Mouse (Mus musculus): ENCODE measurements around the gene Ak9. TPM values are rescaled to one million over a fixed set of nuclear protein-coding genes. Genes with fewer than 3 reads are reported as not detected.

Ak9 gene
- polyA plus RNA-seq (2015; fragmentation: Nextera tagmentation; extraction: Ambion mirVana) = not detected in 2 replicates

DNA sequence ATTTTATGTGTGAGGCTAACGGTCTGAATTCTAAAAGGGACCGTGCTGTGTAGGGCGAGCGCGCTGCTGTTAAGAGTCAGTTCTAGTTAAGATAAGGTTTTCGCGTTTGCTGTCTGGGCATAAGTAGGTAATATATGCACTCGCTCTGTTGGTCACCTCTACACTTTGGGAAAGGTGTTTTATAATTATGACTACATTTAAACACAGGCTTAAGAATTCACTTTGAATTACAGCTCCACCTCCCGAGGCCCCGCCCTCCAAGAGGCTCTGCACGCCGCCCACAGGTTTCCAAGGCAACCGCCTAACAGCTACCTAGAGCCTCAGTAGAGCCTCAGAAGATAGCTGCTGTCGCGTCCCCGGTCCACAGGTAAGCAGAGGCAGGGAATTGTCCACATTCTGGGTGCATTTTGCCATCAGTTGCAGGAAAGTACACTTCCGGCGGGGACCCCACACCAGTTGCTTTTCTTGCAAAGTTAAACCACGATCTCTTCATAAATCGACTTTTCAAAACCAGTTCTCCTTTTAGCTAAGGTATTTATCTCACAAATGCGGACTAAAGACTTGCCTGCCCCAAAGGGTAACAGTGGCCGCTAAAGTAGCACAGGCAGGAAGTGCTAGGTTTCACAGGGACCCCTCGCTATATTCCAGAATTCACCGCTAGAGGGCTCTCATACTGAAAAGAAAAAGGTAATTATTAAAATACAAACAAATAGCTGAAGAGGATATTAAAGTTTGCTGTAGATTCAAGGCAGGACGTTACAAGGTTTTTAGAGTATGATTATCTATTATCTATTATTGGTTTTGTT, at the start of gene Ak9:
Gene Ak9, plus strand, starts transcription at position 342 of the 806 bp plus-strand sequence.
- Histone ChIP-seq H3K4me1 (replicated peaks) (peaks cover 16% of the 10 kb centered on the region), H3K9me3 (replicated peaks) (no peaks in the 10 kb centered on the region), H3K27ac (replicated peaks) (peak within 1 kb of the TSS; percentile 83), H3K9ac (peak within 1 kb of the TSS; percentile 91), H3K36me3 (replicated peaks) (no peaks in the 10 kb centered on the region), H3K4me3 (replicated peaks) (peak within 1 kb of the TSS; percentile 91), H3K4me2 (peak within 1 kb of the TSS; percentile 82), H3K27me3 (no peaks in the 10 kb centered on the region)
- ATAC-seq (ENCODE audit: insufficient read depth) = peak; percentile 76
- under 1% methylated on average over 25 of the region's 25 CpGs for WGBS (ENCODE audit: insufficient replicate concordance)

DNA sequence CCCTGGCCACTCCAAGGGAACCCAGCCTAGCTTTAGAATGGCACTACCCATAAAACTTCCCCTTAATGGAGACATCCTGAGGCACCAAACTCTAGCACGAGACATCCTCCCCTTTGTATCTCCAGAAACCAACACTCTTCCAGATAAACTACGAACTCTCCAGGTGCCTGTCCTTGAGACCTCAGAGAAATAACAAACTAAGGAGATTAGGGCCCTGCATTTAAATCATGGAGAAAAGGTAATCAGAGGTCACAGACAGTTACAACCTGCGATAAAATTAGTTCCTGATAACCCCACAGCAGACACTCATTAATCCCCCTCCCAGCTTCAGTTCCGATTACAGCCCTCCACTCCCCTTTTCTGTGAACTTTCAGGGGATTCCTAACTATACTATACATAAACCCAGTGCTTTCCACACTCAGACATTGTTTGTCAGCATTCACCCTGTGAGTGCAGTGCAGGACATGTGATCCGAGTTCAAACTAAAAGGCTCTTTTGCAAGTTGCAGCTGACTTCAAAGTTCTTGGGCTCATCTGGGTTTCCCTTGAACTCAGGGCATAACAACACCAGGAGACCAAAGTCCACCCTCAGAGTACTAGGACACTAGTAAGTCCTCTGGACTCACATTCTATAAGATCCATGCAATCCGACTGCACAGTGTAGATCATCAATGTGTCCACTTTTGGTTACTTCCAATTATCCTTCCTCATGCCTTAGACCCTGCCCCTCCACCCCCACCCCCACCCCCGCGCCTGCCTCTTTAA, 43.4 kb upstream of the Ak9 start:
- H3K9ac ChIP-seq = peak overlapping the region; percentile 27; the same call in 1 of the 2 replicates
- ATAC-seq (ENCODE audit: insufficient read depth) = no peak
- 52% methylated on average over 8 of the region's 8 CpGs for whole genome bisulfite sequencing (ENCODE audit: insufficient replicate concordance)

DNA sequence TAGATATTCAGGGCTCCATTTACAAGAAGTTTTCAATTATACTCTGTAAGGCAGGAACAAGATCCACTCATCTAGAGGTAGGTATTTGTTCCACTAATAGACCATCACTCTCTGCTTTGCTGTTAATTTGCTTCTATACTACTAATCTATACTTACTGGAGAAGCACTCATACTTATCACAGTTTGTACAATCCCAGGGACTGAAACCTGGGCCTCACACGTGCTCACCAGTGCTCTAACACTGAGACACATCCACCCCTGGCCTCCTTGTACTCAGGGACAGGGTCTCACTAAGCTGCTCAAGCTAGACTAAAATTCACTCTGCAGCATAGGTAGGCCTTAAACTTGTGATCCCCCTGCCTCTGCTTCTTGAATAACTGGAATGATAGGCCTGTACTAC, 42.6 kb upstream of the Ak9 start:
- Histone ChIP-seq H3K27ac (replicated peaks) (peak overlapping the region; percentile 73), H3K27me3 (no peaks in the 10 kb centered on the region), H3K4me3 (replicated peaks) (no peak overlapping the region), H3K9me3 (replicated peaks) (no peaks in the 10 kb centered on the region), H3K36me3 (replicated peaks) (peaks cover 13% of the 10 kb centered on the region), H3K9ac (no peak overlapping the region), H3K4me2 (no peak overlapping the region), H3K4me1 (replicated peaks) (peaks cover 35% of the 10 kb centered on the region)
- WGBS (ENCODE audit: insufficient replicate concordance) = 13% methylated on average over 1 of the region's 1 CpGs
- ATAC-seq (ENCODE audit: insufficient read depth) = peak; percentile 76

More for the DNA sequence above, 43.4 kb upstream of the Ak9 start:
- Histone ChIP-seq H3K36me3 (replicated peaks) (peaks cover 13% of the 10 kb centered on the region), H3K27me3 (no peaks in the 10 kb centered on the region), H3K4me3 (replicated peaks) (no peak overlapping the region), H3K27ac (replicated peaks) (peak overlapping the region; percentile 59; the same call in 1 of the 2 replicates), H3K4me2 (no peak overlapping the region), H3K4me1 (replicated peaks) (peaks cover 35% of the 10 kb centered on the region), H3K9me3 (replicated peaks) (no peaks in the 10 kb centered on the region)

DNA sequence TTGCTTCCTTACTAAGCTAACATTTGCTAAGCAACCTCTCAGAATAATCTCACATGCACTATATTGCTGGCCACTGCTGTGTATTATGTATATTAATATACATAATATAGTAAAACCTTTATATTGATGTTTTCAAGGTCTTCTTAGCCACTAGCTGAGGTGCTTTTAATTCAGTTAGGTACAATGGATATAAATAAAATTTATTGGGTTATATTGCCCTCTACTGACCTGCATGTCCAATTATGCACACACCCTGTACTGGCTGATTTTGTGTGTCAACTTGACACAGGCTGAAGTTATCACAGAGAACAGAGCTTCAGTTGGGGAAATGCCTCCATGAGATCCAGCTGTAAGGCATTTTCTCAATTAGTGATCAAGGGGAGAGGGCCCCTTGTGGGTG, 41.9 kb upstream of the Ak9 start:
- Histone ChIP-seq H3K4me2 (no peak overlapping the region), H3K4me1 (replicated peaks) (peaks cover 35% of the 10 kb centered on the region), H3K36me3 (replicated peaks) (peaks cover 13% of the 10 kb centered on the region), H3K9ac (no peak overlapping the region), H3K27ac (replicated peaks) (peak overlapping the region; percentile 73), H3K27me3 (no peaks in the 10 kb centered on the region), H3K4me3 (replicated peaks) (no peak overlapping the region), H3K9me3 (replicated peaks) (no peaks in the 10 kb centered on the region)
- peak; percentile 77 for ATAC-seq (ENCODE audit: insufficient read depth)

DNA sequence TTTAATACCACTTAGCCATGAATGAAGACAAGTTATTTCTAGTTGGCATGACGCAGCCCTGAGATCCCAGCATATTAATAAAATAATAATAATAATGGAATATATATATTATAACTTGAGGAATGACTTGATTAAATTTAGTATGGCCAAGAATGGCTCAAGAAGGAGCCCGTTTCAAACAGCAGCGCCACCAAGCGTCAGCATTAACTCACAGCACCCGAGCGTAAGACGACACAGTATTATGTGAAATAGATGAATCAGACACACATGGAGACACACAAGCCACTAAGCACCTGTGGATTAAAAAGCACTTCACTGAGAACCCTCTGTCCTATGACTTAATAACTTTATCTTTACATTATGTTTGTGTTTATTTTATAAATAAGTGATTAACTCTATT, 31.9 kb upstream of the Ak9 start:
- H3K4me2 ChIP-seq = no peak overlapping the region
- no peak for ATAC-seq (ENCODE audit: insufficient read depth)
- no peak overlapping the region for H3K4me3 ChIP-seq (replicated peaks)
- no peaks in the 10 kb centered on the region for H3K4me1 ChIP-seq (replicated peaks)
- H3K9ac ChIP-seq = no peak overlapping the region
- no peaks in the 10 kb centered on the region for H3K9me3 ChIP-seq (replicated peaks)
- 52% methylated on average over 7 of the region's 7 CpGs for WGBS (ENCODE audit: insufficient replicate concordance)
- H3K27ac ChIP-seq (replicated peaks) = no peak overlapping the region
- H3K36me3 ChIP-seq (replicated peaks) = no peaks in the 10 kb centered on the region; the same call in none of the 2 replicates
- no peaks in the 10 kb centered on the region for H3K27me3 ChIP-seq

DNA sequence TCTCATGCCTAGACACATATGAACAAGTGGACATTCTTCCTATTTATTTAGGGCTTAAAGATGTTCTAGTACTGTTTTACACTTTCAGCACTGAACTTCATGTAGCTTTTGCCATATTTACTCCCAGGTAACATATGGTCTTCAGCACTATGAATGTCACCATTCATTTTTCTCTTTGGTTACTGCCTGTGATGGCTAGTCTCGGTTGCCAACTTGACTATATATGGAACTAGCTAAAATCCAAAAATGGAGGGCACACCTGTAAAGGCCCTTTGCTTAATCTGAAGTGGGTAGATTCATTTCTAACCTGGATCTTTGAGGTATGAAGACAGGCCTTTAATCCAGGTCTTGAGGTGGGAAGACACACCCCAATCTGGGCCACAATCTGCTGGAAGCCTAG, 28.9 kb upstream of the Ak9 start:
- Histone ChIP-seq H3K9me3 (replicated peaks) (no peaks in the 10 kb centered on the region), H3K4me2 (no peak overlapping the region), H3K4me3 (replicated peaks) (no peak overlapping the region), H3K27ac (replicated peaks) (no peak overlapping the region), H3K9ac (no peak overlapping the region), H3K4me1 (replicated peaks) (no peaks in the 10 kb centered on the region), H3K36me3 (replicated peaks) (no peaks in the 10 kb centered on the region; the same call in 1 of the 2 replicates), H3K27me3 (no peaks in the 10 kb centered on the region)
- 88% methylated on average over 1 of the region's 1 CpGs for WGBS (ENCODE audit: insufficient replicate concordance)
- ATAC-seq (ENCODE audit: insufficient read depth) = no peak

DNA sequence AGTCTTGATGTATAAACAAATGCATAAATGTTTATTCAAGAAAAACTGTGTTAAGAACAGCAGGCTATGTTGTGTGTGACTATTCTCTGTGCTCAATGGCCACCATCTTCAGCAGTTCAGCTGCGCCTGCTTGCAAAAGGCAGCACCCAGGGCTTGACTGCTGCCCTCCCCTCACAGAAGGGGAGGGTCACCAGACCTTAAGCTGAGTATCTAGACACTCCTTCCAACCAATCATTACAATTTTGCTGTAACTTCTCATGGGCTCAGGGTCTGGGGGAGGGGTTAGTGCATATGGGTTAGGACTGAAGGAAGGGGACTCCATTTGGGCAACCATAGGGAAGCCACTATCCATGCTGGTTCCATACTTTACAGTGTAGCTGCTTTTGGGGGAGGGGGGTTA, 25.0 kb upstream of the Ak9 start:
- H3K36me3 ChIP-seq (replicated peaks) = peaks cover 6% of the 10 kb centered on the region; the same call in 1 of the 2 replicates
- WGBS (ENCODE audit: insufficient replicate concordance) = 74% methylated on average over 1 of the region's 1 CpGs
- no peak overlapping the region for H3K27ac ChIP-seq (replicated peaks)
- H3K4me1 ChIP-seq (replicated peaks) = no peaks in the 10 kb centered on the region
- no peaks in the 10 kb centered on the region for H3K9me3 ChIP-seq (replicated peaks)
- H3K4me3 ChIP-seq (replicated peaks) = no peak overlapping the region
- H3K4me2 ChIP-seq = no peak overlapping the region
- ATAC-seq (ENCODE audit: insufficient read depth) = no peak
- H3K9ac ChIP-seq = no peak overlapping the region
- H3K27me3 ChIP-seq = no peaks in the 10 kb centered on the region

DNA sequence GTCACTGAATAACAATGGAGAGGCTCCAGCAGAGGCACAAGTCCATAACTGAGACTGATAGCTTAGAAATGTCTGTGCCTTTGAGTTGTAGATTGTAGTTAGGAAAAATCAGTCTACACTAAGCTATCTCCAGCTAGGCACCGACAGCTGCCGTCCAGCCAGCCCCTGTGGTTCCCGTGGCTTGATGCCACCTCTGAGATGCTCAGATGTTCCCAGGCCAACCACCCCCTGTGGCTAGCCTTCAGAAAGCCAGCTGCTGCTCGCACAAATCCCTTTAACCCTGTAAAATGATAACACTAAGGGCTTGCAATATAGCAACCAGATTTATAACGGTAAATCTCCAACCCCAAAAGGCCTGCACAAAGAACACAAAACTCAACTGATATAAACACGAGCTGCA, 23.6 kb upstream of the Ak9 start:
- Histone ChIP-seq H3K9ac (no peak overlapping the region), H3K27ac (replicated peaks) (no peak overlapping the region), H3K4me2 (no peak overlapping the region), H3K36me3 (replicated peaks) (peaks cover 6% of the 10 kb centered on the region; the same call in 1 of the 2 replicates), H3K4me1 (replicated peaks) (no peaks in the 10 kb centered on the region), H3K9me3 (replicated peaks) (no peaks in the 10 kb centered on the region), H3K27me3 (no peaks in the 10 kb centered on the region), H3K4me3 (replicated peaks) (no peak overlapping the region)
- WGBS (ENCODE audit: insufficient replicate concordance) = 66% methylated on average over 6 of the region's 6 CpGs
- ATAC-seq (ENCODE audit: insufficient read depth) = no peak

DNA sequence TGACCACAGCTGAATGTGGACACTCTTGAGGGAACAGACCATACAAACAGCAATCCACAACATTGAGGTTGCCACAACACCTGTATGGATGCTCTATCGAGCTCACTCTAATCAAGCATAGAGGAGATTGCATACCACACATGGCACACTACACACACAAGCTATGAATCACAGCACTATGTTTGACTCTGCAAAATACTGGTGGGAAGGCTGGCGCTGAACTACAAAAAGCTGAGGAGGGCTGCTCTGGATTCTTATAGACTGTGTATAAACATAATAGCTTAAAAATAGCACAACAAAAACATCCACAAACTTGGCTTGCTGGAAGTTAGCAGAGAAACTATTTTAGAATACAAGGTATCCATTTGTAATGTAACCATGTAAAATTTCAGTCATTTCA, 23.0 kb upstream of the Ak9 start:
- WGBS (ENCODE audit: insufficient replicate concordance) = 78% methylated on average over 2 of the region's 2 CpGs
- no peak for ATAC-seq (ENCODE audit: insufficient read depth)
- peaks cover 6% of the 10 kb centered on the region; the same call in 1 of the 2 replicates for H3K36me3 ChIP-seq (replicated peaks)

DNA sequence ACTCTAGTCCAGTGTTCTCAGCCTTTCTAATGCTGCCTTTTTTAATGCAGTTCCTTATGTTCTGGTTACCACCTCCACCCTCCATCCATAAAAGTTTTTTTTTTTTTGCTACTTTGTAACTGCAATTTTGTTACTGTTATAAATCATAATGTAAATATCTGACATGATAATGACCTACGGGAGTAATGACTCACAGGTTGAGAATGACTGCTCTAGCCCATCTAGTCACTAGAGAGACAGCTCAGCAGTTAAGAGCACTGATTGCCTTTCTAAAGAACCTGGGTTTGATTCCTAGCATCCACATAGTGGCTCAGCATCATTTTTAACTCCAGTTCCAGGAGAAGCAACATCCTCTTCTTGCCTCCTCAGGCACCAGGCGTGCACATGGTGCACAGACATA, 21.7 kb upstream of the Ak9 start:
- Histone ChIP-seq H3K4me3 (replicated peaks) (no peak overlapping the region), H3K4me2 (no peak overlapping the region), H3K9me3 (replicated peaks) (no peaks in the 10 kb centered on the region), H3K36me3 (replicated peaks) (0 out of 2 replicates have a peak, but pooled peaks cover 6% of the 10 kb centered on the region), H3K4me1 (replicated peaks) (no peaks in the 10 kb centered on the region), H3K9ac (no peak overlapping the region), H3K27ac (replicated peaks) (no peak overlapping the region), H3K27me3 (no peaks in the 10 kb centered on the region)
- no peak for ATAC-seq (ENCODE audit: insufficient read depth)
- WGBS (ENCODE audit: insufficient replicate concordance) = 60% methylated on average over 2 of the region's 2 CpGs

More for the DNA sequence above, 23.0 kb upstream of the Ak9 start:
- H3K27me3 ChIP-seq = no peaks in the 10 kb centered on the region
- no peaks in the 10 kb centered on the region for H3K4me1 ChIP-seq (replicated peaks)
- H3K9me3 ChIP-seq (replicated peaks) = no peaks in the 10 kb centered on the region
- no peak overlapping the region for H3K27ac ChIP-seq (replicated peaks)
- H3K4me2 ChIP-seq = no peak overlapping the region
- no peak overlapping the region for H3K4me3 ChIP-seq (replicated peaks)
- H3K9ac ChIP-seq = no peak overlapping the region

DNA sequence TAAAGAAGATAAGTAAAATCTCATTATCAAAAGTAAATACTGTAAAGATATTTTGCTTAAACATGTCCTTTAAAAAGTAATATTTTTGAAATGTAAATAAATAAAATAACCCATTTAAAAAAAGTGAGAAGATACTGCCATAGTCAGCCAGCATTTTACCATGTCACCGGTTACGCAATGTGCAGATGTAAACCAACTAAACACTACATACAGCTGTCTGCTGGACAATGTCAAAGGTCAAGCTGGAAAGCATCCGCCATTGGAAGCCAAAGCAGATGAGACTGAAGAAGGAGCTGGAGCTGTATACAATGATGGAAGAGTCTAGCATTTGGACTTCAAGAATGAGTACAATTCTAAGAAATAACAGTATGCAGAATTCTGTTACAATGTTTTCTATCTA, 16.2 kb upstream of the Ak9 start:
- Histone ChIP-seq H3K9ac (no peak overlapping the region), H3K4me3 (replicated peaks) (no peak overlapping the region), H3K27ac (replicated peaks) (no peak overlapping the region), H3K27me3 (no peaks in the 10 kb centered on the region), H3K36me3 (replicated peaks) (0 out of 2 replicates have a peak, but pooled peaks cover 6% of the 10 kb centered on the region), H3K4me2 (no peak overlapping the region), H3K4me1 (replicated peaks) (peaks cover 8% of the 10 kb centered on the region), H3K9me3 (replicated peaks) (no peaks in the 10 kb centered on the region)
- no peak for ATAC-seq (ENCODE audit: insufficient read depth)
- 84% methylated on average over 3 of the region's 3 CpGs for WGBS (ENCODE audit: insufficient replicate concordance)

All from liver, embryonic 15.5 days (tissue).